Mouse (Mus musculus) brown adipose tissue, adult 24 weeks (tissue): ENCODE results near the gene St8sia4. TPM values are rescaled to one million over a fixed set of nuclear protein-coding genes. Genes with fewer than 3 reads are reported as not detected.
"Not testable (repeated sequence)": the region's sequence is repeated elsewhere in the genome, so short reads cannot be mapped to it uniquely, and the experiment has no call there.

Source experiments
- H3K27ac ChIP-seq: fragments of 200-500 bp; replicated peaks from 2 replicates; pipeline ENCODE4 v1.5.1; 2012; ENCODE audit warnings: low read depth, mild to moderate bottlenecking, low read length
- H3K4me1 ChIP-seq: fragments of 200-500 bp; 2 replicates; pipeline ENCODE4 v1.6.1; 2012; ENCODE audit warnings: low read length, mixed read lengths; ENCODE audit not compliant: control insufficient read depth, insufficient read depth, insufficient read length
- H3K4me3 ChIP-seq: fragments of 200-500 bp; 2 replicates; pipeline ENCODE4 v1.5.1; 2012; ENCODE audit warnings: low read depth, mild to moderate bottlenecking, low read length, moderate library complexity; ENCODE audit not compliant: insufficient read depth
- polyA plus RNA-seq: library from polyadenylated mRNA; stranded (reverse); fragments of >200 nt; gene quantifications from 2 replicates; pipeline ENCODE4 v1.2.4, GENCODE M21; 2012; ENCODE audit not compliant: missing spikeins, insufficient read depth, insufficient read length

St8sia4 gene
- polyA plus RNA-seq, 1 experiment = 3.4 TPM

- Histone ChIP-seq H3K4me3 (no peak overlapping the region), H3K27ac (peak overlapping the region; percentile 58), H3K4me1 (peaks cover 4% of the 10 kb centered on the region)
These were observed 43.0 kb downstream of the St8sia4 start for GRCm38 (mm10) chr1:95624376-95624775.

DNA sequence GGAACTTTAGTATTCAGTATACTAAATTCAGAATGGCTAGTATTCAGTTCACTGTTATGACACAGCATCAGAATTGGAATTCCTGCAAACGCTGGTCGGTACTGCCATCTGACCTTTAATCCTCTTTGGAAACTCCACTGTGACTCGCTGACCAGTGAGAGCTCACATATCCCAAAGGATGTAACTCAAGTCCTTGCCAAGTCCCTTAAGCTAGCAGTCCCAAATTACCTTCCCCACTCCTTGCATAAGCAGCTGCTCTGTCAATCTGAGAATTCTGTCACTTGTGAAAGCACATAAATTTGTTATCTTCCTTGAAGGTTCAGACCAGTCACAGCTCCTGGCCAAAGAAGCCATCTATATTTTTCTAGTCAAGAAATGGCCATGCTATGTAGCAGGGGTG lies 48.7 kb downstream of the St8sia4 start:
- H3K4me3 ChIP-seq = no peak overlapping the region
- H3K4me1 ChIP-seq = peaks cover 6% of the 10 kb centered on the region
- peak overlapping the region; percentile 20; the same call in 1 of the 2 replicates for H3K27ac ChIP-seq

DNA sequence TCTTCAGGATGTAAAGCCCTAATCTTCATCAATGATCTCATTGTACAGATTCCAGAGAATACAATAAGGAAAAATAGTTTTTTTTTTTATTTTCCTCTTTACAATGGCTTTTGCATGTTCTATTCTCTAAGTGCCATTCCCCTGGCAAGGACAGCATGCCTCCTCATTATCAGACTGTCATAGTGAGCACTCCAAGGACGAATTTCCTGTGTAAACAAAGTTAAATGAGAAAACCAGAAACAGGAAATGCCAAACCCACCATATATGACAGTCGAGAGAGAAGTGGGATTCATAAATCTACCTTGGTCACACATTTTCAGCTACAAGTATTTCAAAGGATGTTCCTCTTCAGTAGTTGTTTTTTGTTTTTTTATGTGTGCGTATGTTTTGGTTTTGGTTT lies 49.2 kb downstream of the St8sia4 start:
- Histone ChIP-seq H3K27ac (peak overlapping the region; percentile 85), H3K4me3 (no peak overlapping the region)

GRCm38 (mm10) chr1:95610017-95610416 lies 57.4 kb downstream of the St8sia4 start:
- Histone ChIP-seq H3K27ac (no peak overlapping the region), H3K4me3 (no peak overlapping the region), H3K4me1 (no peaks in the 10 kb centered on the region)

More for the DNA sequence above, 49.2 kb downstream of the St8sia4 start:
- peaks cover 6% of the 10 kb centered on the region for H3K4me1 ChIP-seq

GRCm38 (mm10) chr1:95609045-95609444 lies 58.3 kb downstream of the St8sia4 start:
- no peaks in the 10 kb centered on the region for H3K4me1 ChIP-seq
- H3K4me3 ChIP-seq = no peak overlapping the region
- H3K27ac ChIP-seq = no peak overlapping the region

GRCm38 (mm10) chr1:95605458-95605857 lies 61.9 kb downstream of the St8sia4 start:
- H3K27ac ChIP-seq = no peak overlapping the region
- H3K4me3 ChIP-seq = no peak overlapping the region
- no peaks in the 10 kb centered on the region for H3K4me1 ChIP-seq

GRCm38 (mm10) chr1:95598108-95598507 lies 69.3 kb downstream of the St8sia4 start:
- H3K4me1 ChIP-seq = no peaks in the 10 kb centered on the region
- no peak overlapping the region for H3K4me3 ChIP-seq
- no peak overlapping the region for H3K27ac ChIP-seq

- no peak overlapping the region for H3K27ac ChIP-seq
- no peaks in the 10 kb centered on the region for H3K4me1 ChIP-seq
- no peak overlapping the region for H3K4me3 ChIP-seq
These were observed 70.5 kb downstream of the St8sia4 start for GRCm38 (mm10) chr1:95596825-95597224.

GRCm38 (mm10) chr1:95591101-95591500 lies 76.3 kb downstream of the St8sia4 start:
- Histone ChIP-seq H3K4me1 (no peaks in the 10 kb centered on the region), H3K27ac (no peak overlapping the region), H3K4me3 (no peak overlapping the region)

DNA sequence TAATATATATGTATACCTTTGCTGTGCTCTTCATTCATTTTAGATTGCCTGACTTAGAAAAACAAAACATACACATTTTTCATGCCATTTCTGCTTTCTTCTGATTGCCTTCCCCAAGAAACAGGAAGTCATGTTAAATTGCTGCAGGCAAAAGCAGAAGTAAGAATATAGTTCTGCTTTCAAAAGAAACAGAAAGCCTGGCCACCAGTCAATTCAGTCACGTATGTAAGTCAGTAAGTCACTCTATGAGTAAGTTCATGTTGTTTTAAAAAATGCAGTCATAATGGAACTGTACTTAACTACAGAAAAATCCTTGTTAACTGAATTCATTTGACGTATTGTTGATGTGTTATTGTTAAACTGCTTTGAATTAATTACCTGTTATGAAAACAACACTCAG lies 77.3 kb downstream of the St8sia4 start:
- no peak overlapping the region for H3K27ac ChIP-seq
- no peaks in the 10 kb centered on the region for H3K4me1 ChIP-seq
- no peak overlapping the region for H3K4me3 ChIP-seq

DNA sequence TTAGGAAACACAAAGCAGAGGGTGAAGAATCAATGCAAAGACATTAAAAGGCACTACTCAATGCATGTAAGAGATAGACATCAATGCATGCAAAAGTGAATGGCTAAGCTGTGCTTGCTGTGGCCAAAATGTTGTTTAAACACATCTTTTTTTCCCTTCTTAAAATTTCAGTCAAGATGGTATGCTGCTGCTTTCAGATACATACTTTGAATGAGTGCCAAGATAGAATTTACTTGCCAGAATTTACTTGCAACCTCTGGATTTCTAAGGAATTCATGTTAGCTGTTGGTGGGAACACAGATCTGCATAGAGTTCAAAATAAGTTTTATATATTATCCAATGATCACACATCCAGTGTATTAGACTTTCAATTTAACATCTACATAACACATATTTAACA lies 77.9 kb downstream of the St8sia4 start:
- Histone ChIP-seq H3K4me1 (no peaks in the 10 kb centered on the region), H3K27ac (no peak overlapping the region)

GRCm38 (mm10) chr1:95583310-95583709 lies 84.1 kb downstream of the St8sia4 start:
- Histone ChIP-seq H3K27ac (no peak overlapping the region), H3K4me1 (no peaks in the 10 kb centered on the region), H3K4me3 (no peak overlapping the region)

More for the DNA sequence above, 77.9 kb downstream of the St8sia4 start:
- H3K4me3 ChIP-seq = no peak overlapping the region

DNA sequence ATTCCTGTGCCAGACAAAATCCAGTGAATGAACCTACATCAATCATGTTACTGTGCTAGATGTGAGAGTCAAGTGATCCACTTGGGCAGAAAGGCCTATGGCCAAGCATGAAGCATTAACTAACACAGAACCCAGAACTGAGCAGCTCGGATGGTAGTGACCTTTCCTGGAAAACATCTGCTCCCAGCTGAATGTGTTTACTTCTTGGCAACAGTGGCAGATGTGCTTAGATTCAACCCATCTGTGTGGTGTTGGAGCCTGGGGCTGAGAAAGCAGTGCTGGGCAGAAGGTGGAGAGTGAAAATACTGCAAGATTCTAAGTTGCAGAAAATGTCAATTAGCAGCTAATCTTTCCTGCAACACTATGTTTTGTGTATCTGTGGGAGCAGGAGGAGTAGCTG lies 85.1 kb downstream of the St8sia4 start:
- Histone ChIP-seq H3K27ac (no peak overlapping the region), H3K4me1 (no peaks in the 10 kb centered on the region), H3K4me3 (no peak overlapping the region)

DNA sequence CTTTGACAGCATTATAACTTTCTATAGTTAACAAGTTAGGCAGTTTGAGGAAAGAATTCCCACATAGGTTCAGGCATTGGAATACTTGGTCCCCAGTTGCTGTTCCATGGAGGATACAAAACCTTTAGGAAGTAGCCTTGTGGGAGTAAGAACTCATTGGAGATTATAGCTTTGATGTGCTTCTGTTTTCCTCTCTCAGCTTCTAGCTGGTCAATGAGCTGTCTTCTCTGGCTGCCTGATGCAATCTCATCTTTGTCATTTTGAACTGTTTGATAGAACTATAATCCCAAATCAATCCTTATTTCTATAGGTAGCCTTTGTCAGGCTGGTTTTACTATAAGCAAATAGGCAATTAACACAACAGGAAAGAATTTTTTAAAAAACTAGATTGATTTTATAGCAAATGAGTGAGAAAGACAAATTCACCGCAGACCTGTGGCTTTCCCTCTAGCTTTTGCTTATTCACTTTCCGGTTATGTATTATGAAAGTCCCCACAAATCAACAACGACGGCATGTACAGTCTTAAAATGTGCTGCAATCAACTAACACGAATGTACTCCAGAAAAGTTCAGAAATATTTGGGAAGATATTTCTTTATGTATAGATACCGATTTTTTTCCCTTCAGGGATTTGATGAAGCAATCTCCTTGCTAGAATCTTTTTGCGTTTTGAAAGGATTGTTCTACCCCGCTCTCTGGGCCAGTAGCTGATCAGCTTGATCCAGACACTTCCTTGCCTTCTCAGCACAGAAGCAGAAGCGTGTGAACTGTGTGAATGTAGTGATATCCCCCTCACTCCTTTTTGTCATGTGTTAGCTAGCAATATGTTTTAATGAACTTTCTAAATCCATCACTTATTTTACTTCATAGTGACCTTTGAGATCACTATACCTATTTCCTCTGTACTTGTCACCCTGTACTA lies 94.5 kb downstream of the St8sia4 start:
- H3K27ac ChIP-seq = no peak overlapping the region
- no peak overlapping the region for H3K4me3 ChIP-seq
- H3K4me1 ChIP-seq = no peaks in the 10 kb centered on the region

- Histone ChIP-seq H3K4me3 (no peak overlapping the region), H3K4me1 (no peaks in the 10 kb centered on the region), H3K27ac (no peak overlapping the region)
These were observed 96.3 kb downstream of the St8sia4 start for GRCm38 (mm10) chr1:95571106-95571505.

- H3K27ac ChIP-seq, H3K4me3 ChIP-seq, H3K4me1 ChIP-seq: not testable (repeated sequence)
These were observed 112.8 kb downstream of the St8sia4 start for GRCm38 (mm10) chr1:95554556-95554955.
